Mouse (Mus musculus): ENCODE results near the gene Mapk1ip1.

DNA sequence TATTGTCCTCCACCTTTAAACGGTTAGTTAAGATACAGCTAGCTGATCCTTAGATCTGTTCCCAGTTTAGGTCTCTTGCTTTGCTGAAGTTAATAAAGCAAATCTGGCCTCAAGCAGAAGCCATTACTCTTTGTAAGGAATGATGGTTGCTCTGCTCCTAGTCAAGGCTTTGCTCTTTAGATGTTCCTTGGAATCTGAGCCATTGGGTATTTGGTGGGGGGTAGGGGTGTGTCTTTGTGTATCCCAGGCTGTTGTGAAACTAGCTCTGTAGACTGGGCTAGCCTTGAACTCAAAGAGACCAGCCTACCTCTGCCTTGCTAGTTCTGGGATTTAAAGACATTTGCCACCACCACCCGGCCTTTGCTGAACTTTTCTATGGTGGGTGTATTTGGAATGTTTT lies 8.1 kb upstream of the Mapk1ip1 start:
- TF ChIP-seq CTCF (IDR thresholded peaks at IDR 0.05; ENCODE audit: low read depth), result no peak
- no peak for TF ChIP-seq EP300 (IDR thresholded peaks at IDR 0.05; ENCODE audit: low read depth)

Measured in liver, embryonic 14.5 days (tissue).